ENCODE assay signal across 8 mouse cellular contexts in genomic region chr19:37175436-37175805, GRCm38 (mm10). TPM values are rescaled to one million over a fixed set of nuclear protein-coding genes. Genes with fewer than 3 reads are reported as not detected.
DNase-seq lines count a peak whose midpoint lies in the region; ATAC-seq and TF ChIP-seq lines count a peak whose summit lies in the region.

No protein-coding gene starts in this region.

- peak overlapping the region; percentile 92 for H3K4me3 ChIP-seq in gastrocnemius, adult 2 months
- peak overlapping the region; percentile 68 for H3K4me3 ChIP-seq in midbrain, embryonic 11.5 days (ENCODE audit: low read depth, low read length)

- no peak for DNase-seq in gastrocnemius, adult 2 months
- DNase-seq in gastrocnemius, postnatal 25 days: no peak
- peak; percentile 21 for DNase-seq in ovary, postnatal 10 days (ENCODE audit: low spot score)
- DNase-seq in ovary, adult 18-20 months (ENCODE audit: low spot score): no peak
- DNase-seq in heart, postnatal 25 days (ENCODE audit: low spot score): peak; percentile 34
- peak; percentile 95 for DNase-seq in midbrain, embryonic 11.5 days (ENCODE audit: low spot score, missing footprints)
- DNase-seq in right cerebral cortex, adult 18-20 months: no peak

- no peak for ATAC-seq in midbrain, embryonic 11.5 days (ENCODE audit: low FRiP score)
- ATAC-seq in megakaryocyte progenitor cell, adult 5-6 weeks (replicated peaks; ENCODE audit: poor library complexity): no peak

- WGBS in midbrain, embryonic 11.5 days: 4% methylated on average over 12 of the region's 12 CpGs

- peaks cover 6% of the 10 kb centered on the region for H3K27me3 ChIP-seq in midbrain, embryonic 11.5 days (ENCODE audit: control insufficient read depth, insufficient read depth, low read length)

- no peaks in the 10 kb centered on the region for H3K9me3 ChIP-seq in midbrain, embryonic 11.5 days (ENCODE audit: control insufficient read depth, low read length)

- intact Hi-C loops in gastrocnemius, adult 2 months (cut with DNase I): loop anchor here (2.0 kb wide), 1 partner anchor 31 kb away; the partner anchor contains the start of gene March5
- intact Hi-C loops in heart, postnatal 25 days (cut with DNase I): loop anchor here (2.0 to 5.0 kb wide), 2 partner anchors 33 to 123 kb away; partner anchors contain the start of gene Cpeb3

- H3K4me2 ChIP-seq in midbrain, embryonic 11.5 days: peak overlapping the region; percentile 99

- no peaks in the 10 kb centered on the region for H3K36me3 ChIP-seq in midbrain, embryonic 11.5 days (ENCODE audit: control insufficient read depth, insufficient read depth, low read length)

- peak overlapping the region; percentile 67 for H3K9ac ChIP-seq in midbrain, embryonic 11.5 days (ENCODE audit: low read length)

- no peak for TF ChIP-seq CTCF in gastrocnemius, adult 2 months (IDR thresholded peaks at IDR 0.05)

- peak overlapping the region; percentile 98 for H3K27ac ChIP-seq in gastrocnemius, adult 2 months
- no peak overlapping the region; the same call in 1 of the 2 replicates for H3K27ac ChIP-seq in midbrain, embryonic 11.5 days (ENCODE audit: low read depth, low read length)

- peaks cover 10% of the 10 kb centered on the region for H3K4me1 ChIP-seq in midbrain, embryonic 11.5 days (ENCODE audit: control insufficient read depth, insufficient read depth, low read length)

RNA-seq across cellular contexts. Expression of gene March5, which starts 31.9 kb away (rescaled TPM):
- 10 to 100 TPM; 72.5 to 84.7 TPM for total RNA-seq in gastrocnemius, adult 2 months (2021)
- 10 to 100 TPM; 70.3 to 72.6 TPM for total RNA-seq in gastrocnemius, postnatal 25 days (2021)
- 10 to 100 TPM; 82.1 to 85.6 TPM for total RNA-seq in heart, postnatal 25 days (2021)
- 155 and 159 TPM in 2 replicates for polyA plus RNA-seq in midbrain, embryonic 11.5 days (2014; fragmentation: Nextera tagmentation; extraction: Ambion mirVana)
- 87.2 and 95.3 TPM in 2 replicates for total RNA-seq in megakaryocyte progenitor cell, adult 5-6 weeks (2015)
- 49.8 and 52.0 TPM in 2 replicates for total RNA-seq in megakaryocyte progenitor cell, adult 5-6 weeks (2017)

RNA-seq across cellular contexts. Expression of gene Cpeb3, which starts 33.0 kb away (rescaled TPM):
- total RNA-seq in gastrocnemius, adult 2 months (2021): 10 to 100 TPM; 56.0 to 64.8 TPM
- total RNA-seq in gastrocnemius, postnatal 25 days (2021): 10 to 100 TPM; 35.8 to 44.6 TPM
- 10 to 100 TPM; 76.3 to 81.7 TPM for total RNA-seq in heart, postnatal 25 days (2021)
- 2.9 and 3.1 TPM in 2 replicates for polyA plus RNA-seq in midbrain, embryonic 11.5 days (2014; fragmentation: Nextera tagmentation; extraction: Ambion mirVana)
- 0.34 and 0.49 TPM in 2 replicates for total RNA-seq in megakaryocyte progenitor cell, adult 5-6 weeks (2015)
- total RNA-seq in megakaryocyte progenitor cell, adult 5-6 weeks (2017): 0.12 and 0.27 TPM in 2 replicates

Comparison
In these comparisons a context has a peak if more than half of its experiments do, and no peak if none do; other contexts are left out.
1. DNase-seq: peak in ovary, postnatal 10 days (single experiment), heart, postnatal 25 days (single experiment) and midbrain, embryonic 11.5 days (single experiment); none in gastrocnemius, adult 2 months (single experiment), gastrocnemius, postnatal 25 days (single experiment), ovary, adult 18-20 months (single experiment) and right cerebral cortex, adult 18-20 months (single experiment).
2. RNA of gene Cpeb3, which starts 33.0 kb away (total RNA-seq): 76.3 to 81.7 TPM in heart, postnatal 25 days, 56.0 to 64.8 TPM in gastrocnemius, adult 2 months and 35.8 to 44.6 TPM in gastrocnemius, postnatal 25 days; 0.12 to 0.49 TPM in megakaryocyte progenitor cell, adult 5-6 weeks; every median in the first group is over 10 times any median in the second.